ENCODE assay signal across 7 mouse cellular contexts in genomic region chr9:40320879-40321667, GRCm38 (mm10). TPM values are rescaled to one million over a fixed set of nuclear protein-coding genes. Genes with fewer than 3 reads are reported as not detected.
DNase-seq lines count a peak whose midpoint lies in the region; ATAC-seq and TF ChIP-seq lines count a peak whose summit lies in the region.

No protein-coding gene starts in this region.

- H3K27me3 ChIP-seq in heart, embryonic 16.5 days (ENCODE audit: control insufficient read depth, insufficient read depth, low read length): no peaks in the 10 kb centered on the region
- H3K27me3 ChIP-seq in kidney, postnatal 0 days (ENCODE audit: insufficient read depth, low read length): no peaks in the 10 kb centered on the region

- ATAC-seq in heart, embryonic 16.5 days (replicated peaks; ENCODE audit: extremely low read depth, insufficient read depth, low FRiP score): peak; percentile 72
- ATAC-seq in kidney, postnatal 0 days (replicated peaks; ENCODE audit: low FRiP score, low read depth): peak; percentile 84

- TF ChIP-seq CTCF in embryonic fibroblast, embryonic 13.5 days (IDR thresholded peaks at IDR 0.05; ENCODE audit: borderline replicate concordance, insufficient read depth, low read length): no peak
- TF ChIP-seq CTCF in kidney, postnatal 0 days (IDR thresholded peaks at IDR 0.05; ENCODE audit: low read depth): no peak

- H3K9me3 ChIP-seq in ES-E14 (ENCODE audit: control insufficient read depth, insufficient read depth, low read depth, low read length): no peaks in the 10 kb centered on the region
- no peaks in the 10 kb centered on the region for H3K9me3 ChIP-seq in heart, embryonic 16.5 days (replicated peaks; ENCODE audit: control insufficient read depth, low read length)
- no peaks in the 10 kb centered on the region for H3K9me3 ChIP-seq in kidney, postnatal 0 days (replicated peaks; ENCODE audit: low read length)

- H3K4me3 ChIP-seq in ES-E14 (ENCODE audit: insufficient read depth in 1 of 2, low read depth in 1 of 2, low read length in 2 of 2, poor library complexity in 1 of 2, severe bottlenecking in 1 of 2): no peak overlapping the region
- no peak overlapping the region for H3K4me3 ChIP-seq in embryonic fibroblast, embryonic 13.5 days (ENCODE audit: insufficient read depth, low read length)
- H3K4me3 ChIP-seq in heart, embryonic 16.5 days (ENCODE audit: low read length): no peak overlapping the region
- no peak overlapping the region for H3K4me3 ChIP-seq in kidney, postnatal 0 days (replicated peaks; ENCODE audit: low read depth, low read length)

- no peak for DNase-seq in ES-E14 (ENCODE audit: low read depth, low spot score)
- peak; percentile 86 for DNase-seq in adrenal gland, adult 8-10 months
- peak; percentile 89 for DNase-seq in kidney, postnatal 0 days (ENCODE audit: low spot score)
- DNase-seq in lung, postnatal 14 days: peak; percentile 84
- DNase-seq in testis, postnatal 14 days (ENCODE audit: low spot score): peak; percentile 65

- 49% methylated on average over 12 of the region's 12 CpGs for WGBS in heart, embryonic 16.5 days
- 45% methylated on average over 12 of the region's 12 CpGs for WGBS in kidney, postnatal 0 days

- H3K27ac ChIP-seq in ES-E14 (ENCODE audit: insufficient read depth, low read depth, low read length, poor library complexity, severe bottlenecking): no peak overlapping the region
- peak overlapping the region; percentile 69 for H3K27ac ChIP-seq in embryonic fibroblast, embryonic 13.5 days (ENCODE audit: insufficient read depth, low read length)
- peak overlapping the region; percentile 14 for H3K27ac ChIP-seq in heart, embryonic 16.5 days (ENCODE audit: low read length)
- peak overlapping the region; percentile 31 for H3K27ac ChIP-seq in kidney, postnatal 0 days

- H3K4me2 ChIP-seq in heart, embryonic 16.5 days (ENCODE audit: low read depth, low read length): peak overlapping the region; percentile 8; the same call in 1 of the 2 replicates
- H3K4me2 ChIP-seq in kidney, postnatal 0 days (ENCODE audit: low read length): peak overlapping the region; percentile 13; the same call in 1 of the 2 replicates

- no peak; the same call in 1 of the 2 replicates for TF ChIP-seq POLR2A in embryonic fibroblast, embryonic 13.5 days (IDR thresholded peaks at IDR 0.05; ENCODE audit: low read depth, low read length)

- peaks cover 12% of the 10 kb centered on the region; the same call in 1 of the 2 replicates for H3K36me3 ChIP-seq in ES-E14 (ENCODE audit: control insufficient read depth, insufficient read depth, low read length, poor library complexity, severe bottlenecking)
- 0 out of 2 replicates have a peak, but pooled peaks cover 2% of the 10 kb centered on the region for H3K36me3 ChIP-seq in heart, embryonic 16.5 days (ENCODE audit: control insufficient read depth, insufficient read depth)
- H3K36me3 ChIP-seq in kidney, postnatal 0 days (ENCODE audit: insufficient read depth, low read length): 0 out of 2 replicates have a peak, but pooled peaks cover 4% of the 10 kb centered on the region

- peaks cover 5 to 6% of the 10 kb centered on the region in 2 experiments; a peak in 2 of 4 replicates for H3K4me1 ChIP-seq in ES-E14 (ENCODE audit: control insufficient read depth in 2 of 2, insufficient read depth in 2 of 2, low read length in 2 of 2, poor library complexity in 1 of 2)
- H3K4me1 ChIP-seq in embryonic fibroblast, embryonic 13.5 days (ENCODE audit: control insufficient read depth, insufficient read depth, low read length): no peaks in the 10 kb centered on the region
- peaks cover 30% of the 10 kb centered on the region for H3K4me1 ChIP-seq in heart, embryonic 16.5 days (ENCODE audit: control insufficient read depth, insufficient read depth, low read length)
- H3K4me1 ChIP-seq in kidney, postnatal 0 days (replicated peaks; ENCODE audit: insufficient read depth, low read length): peaks cover 23% of the 10 kb centered on the region; the same call in 1 of the 2 replicates

- H3K9ac ChIP-seq in ES-E14 (ENCODE audit: insufficient read depth, low read depth, low read length, poor library complexity, severe bottlenecking): no peak overlapping the region
- H3K9ac ChIP-seq in heart, embryonic 16.5 days (ENCODE audit: low read length): peak overlapping the region; percentile 18; the same call in 1 of the 2 replicates
- H3K9ac ChIP-seq in kidney, postnatal 0 days (ENCODE audit: low read depth, low read length): no peak overlapping the region

- in situ Hi-C loops in ES-E14 (cut with MboI; ENCODE audit: low sequenced_read_pairs in 2 of 2, unreplicated experiment in 2 of 2): no loop called here

TF ChIP-seq in ES-E14, 5 proteins besides CTCF, POLR2A, EP300 and RAD21:
- TF ChIP-seq CHD2 (IDR thresholded peaks at IDR 0.05; ENCODE audit: low read depth, low read length) (no peak), ZNF384 (IDR thresholded peaks at IDR 0.05; ENCODE audit: low read depth, low read length) (peak; percentile 83)

RNA-seq across cellular contexts. Expression of gene Scn3b, which starts 52.1 kb away (rescaled TPM):
- 3.1 TPM in 2 replicates for total RNA-seq in ES-E14 (2012; rRNA removed)
- total RNA-seq in adrenal gland, adult 8-10 months (2022): 10 to 100 TPM in 2 of 4 experiments, 1 to 10 TPM in 2; 8.7 to 14.7 (median 11.9) TPM
- polyA plus RNA-seq in embryonic fibroblast, embryonic 13.5 days (2011; ENCODE audit: insufficient read length, low read depth, missing spikeins): 2.2 and 3.2 TPM in 2 replicates
- 1.7 and 1.9 TPM in 2 replicates for polyA plus RNA-seq in heart, embryonic 16.5 days (2015; fragmentation: Nextera tagmentation; extraction: Ambion mirVana)
- polyA plus RNA-seq in kidney, postnatal 0 days (2015; fragmentation: Nextera tagmentation; extraction: Ambion mirVana): 0.31 and 0.32 TPM in 2 replicates
